Mouse (Mus musculus) kidney, adult 9 months (tissue): ENCODE data around the gene Olfr588-ps1.
A peak's percentile ranks its signal among the peaks of the same experiment; 100 is the strongest.
"Not testable (repeated sequence)": the region's sequence is repeated elsewhere in the genome, so short reads cannot be mapped to it uniquely, and the experiment has no call there.

Experiments used
- DNase-seq: peaks from one replicate; pipeline ENCODE4 v3.0.0; 2022

The Olfr588-ps1 gene

GRCm38 (mm10) chr7:103140579-103140978 is at the start of gene Olfr588-ps1:
TSS of gene Olfr588-ps1 (plus strand) at chr7:103140879.
- no peak for DNase-seq

- DNase-seq: no peak
Observed at GRCm38 (mm10) chr7:103097420-103097819, 43.3 kb upstream of the Olfr588-ps1 start, which contains the start of gene Olfr585. TSS of gene Olfr585 (plus strand) at chr7:103097720.

GRCm38 (mm10) chr7:103119406-103119805 is 21.3 kb upstream of the Olfr588-ps1 start:
- peak; percentile 3 for DNase-seq

- DNase-seq: no peak
Observed at GRCm38 (mm10) chr7:103125538-103125937, 15.1 kb upstream of the Olfr588-ps1 start, which contains the start of gene Olfr586. TSS of gene Olfr586 (minus strand) at chr7:103125638.

- no peak for DNase-seq
Observed at GRCm38 (mm10) chr7:103156256-103156655, 15.6 kb downstream of the Olfr588-ps1 start, which contains the start of gene Olfr589. TSS of gene Olfr589 (minus strand) at chr7:103156356.

GRCm38 (mm10) chr7:103169697-103170096 is 29.0 kb downstream of the Olfr588-ps1 start:
- no peak for DNase-seq

- no peak for DNase-seq
Observed at GRCm38 (mm10) chr7:103178240-103178639, 37.6 kb downstream of the Olfr588-ps1 start, which contains the start of gene Olfr591. TSS of gene Olfr591 (minus strand) at chr7:103178340.

- DNase-seq: not testable (repeated sequence)
Observed at GRCm38 (mm10) chr7:103184503-103184902, 43.8 kb downstream of the Olfr588-ps1 start, which contains the start of gene Olfr592. TSS of gene Olfr592 (plus strand) at chr7:103184803.
